In genomic region chr8:44027738-44028137, GRCm38 (mm10) we compare ENCODE assay signal across 15 mouse cellular contexts.
"Had no signal": no experiment of that assay in that cellular context is flagged by ENCODE, and none has a peak within 500 bp of the region (broad histone marks: within the 10 kb centered on the region; RNA-seq: fewer than 3 reads in every experiment).

No protein-coding gene starts in this region.

- H3K36me3 ChIP-seq: intestine, embryonic 15.5 days; limb, embryonic 10.5 days; liver, embryonic 15.5 days; midbrain, embryonic 15.5 days; neural tube, embryonic 13.5 days; stomach, embryonic 15.5 days had no signal

- H3K4me2 ChIP-seq: intestine, embryonic 15.5 days; liver, embryonic 11.5 days; liver, embryonic 15.5 days; midbrain, embryonic 11.5 days; midbrain, embryonic 15.5 days; neural tube, embryonic 13.5 days; stomach, embryonic 15.5 days had no signal

- H3K9me3 ChIP-seq: intestine, embryonic 15.5 days; limb, embryonic 10.5 days; liver, embryonic 15.5 days; megakaryocyte, embryonic 14.5 days; midbrain, embryonic 15.5 days; neural tube, embryonic 13.5 days; stomach, embryonic 15.5 days had no signal

- H3K27ac ChIP-seq: intestine, embryonic 15.5 days; left cerebral cortex, adult 2 months; limb, embryonic 10.5 days; liver, embryonic 15.5 days; macrophage; midbrain, embryonic 15.5 days; neural tube, embryonic 13.5 days; stomach, embryonic 15.5 days had no signal

- H3K4me1 ChIP-seq: intestine, embryonic 15.5 days; limb, embryonic 10.5 days; liver, embryonic 15.5 days; megakaryocyte, embryonic 14.5 days; midbrain, embryonic 15.5 days; neural tube, embryonic 13.5 days; stomach, embryonic 15.5 days had no signal

- H3K9ac ChIP-seq: intestine, embryonic 15.5 days; liver, embryonic 15.5 days; midbrain, embryonic 15.5 days; neural tube, embryonic 13.5 days; stomach, embryonic 15.5 days had no signal

- ATAC-seq: intestine, embryonic 15.5 days; lung, postnatal 0 days; midbrain, embryonic 15.5 days had no signal

- H3K4me3 ChIP-seq: intestine, embryonic 15.5 days; left cerebral cortex, adult 2 months; limb, embryonic 10.5 days; liver, embryonic 15.5 days; megakaryocyte, embryonic 14.5 days; midbrain, embryonic 15.5 days; neural tube, embryonic 13.5 days; stomach, embryonic 15.5 days had no signal

- H3K27me3 ChIP-seq: intestine, embryonic 15.5 days; liver, embryonic 15.5 days; megakaryocyte, embryonic 14.5 days; midbrain, embryonic 15.5 days; neural tube, embryonic 13.5 days; stomach, embryonic 15.5 days had no signal

- DNase-seq: lung, adult 2 months; right cerebral cortex, postnatal 14 days; thymus, postnatal 36 days had no signal
